Mouse (Mus musculus) lung, adult 2 months (tissue): ENCODE results near the gene Ak4. TPM values are rescaled to one million over a fixed set of nuclear protein-coding genes. Genes with fewer than 3 reads are reported as not detected.
A peak's percentile ranks its signal among the peaks of the same experiment; 100 is the strongest.

Source experiments
- DNase-seq: peaks from one replicate; pipeline ENCODE4 v3.0.0; 2022
- H3K4me1 ChIP-seq: fragments of 200-500 bp; 2 replicates; pipeline ENCODE4 v1.6.1; 2011; ENCODE audit warnings: low read length; ENCODE audit not compliant: control insufficient read depth, insufficient read depth
- H3K4me3 ChIP-seq: fragments of 200-500 bp; replicated peaks from 2 replicates; pipeline ENCODE3; 2011; ENCODE audit warnings: low read depth, mild to moderate bottlenecking, control low read depth, low read length; ENCODE audit errors: extremely low read depth
- CTCF ChIP-seq: fragments of 200-500 bp; IDR thresholded peaks from 2 replicates; pipeline ENCODE4 v1.5.1; 2011; ENCODE audit warnings: mild to moderate bottlenecking, low read length, control low read depth; ENCODE audit not compliant: insufficient read depth
- POLR2A ChIP-seq: fragments of 200-500 bp; IDR thresholded peaks from 2 replicates; pipeline ENCODE4 v1.6.1; 2011; ENCODE audit warnings: low read depth, mild to moderate bottlenecking, control low read depth, low read length, borderline replicate concordance; ENCODE audit errors: extremely low read depth
- WGBS: fragments of 180-500 bp; shearing (Covaris S2); methylation state at CpG from one replicate; pipeline ENCODE4 v1.1.7; 2018; 5-methylcytosine and 5-hydroxymethylcytosine counted together
- polyA plus RNA-seq: library from polyadenylated mRNA; depleted of rRNA; stranded (reverse); fragments of >200 nt; gene quantifications from 2 replicates; pipeline ENCODE4 v1.2.3, GENCODE M21; 2012

The Ak4 gene
- polyA plus RNA-seq, 1 experiment: 1.6 TPM

DNA sequence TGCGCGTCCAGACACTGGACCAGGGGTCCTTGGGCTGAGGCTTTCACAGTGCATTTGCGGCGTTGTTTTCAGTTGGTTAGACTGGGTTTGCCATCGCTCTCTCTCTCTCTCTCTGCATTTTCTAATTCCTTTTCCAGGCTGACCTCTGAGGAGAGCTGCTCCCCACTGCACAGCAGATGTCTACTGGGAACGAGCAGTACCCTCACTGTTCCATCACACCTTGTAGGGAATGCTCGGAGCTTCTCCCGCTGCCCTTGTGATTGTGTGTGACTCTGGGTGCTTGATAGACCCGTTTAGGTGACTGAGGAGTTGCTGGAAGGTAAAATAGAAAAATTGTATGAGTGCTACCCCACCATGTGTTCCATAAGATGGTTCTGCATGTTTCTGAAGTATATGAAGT, 33.8 kb downstream of the Ak4 start:
- no peaks in the 10 kb centered on the region for H3K4me1 ChIP-seq
- TF ChIP-seq CTCF (no peak), POLR2A (no peak)
- no peak overlapping the region for H3K4me3 ChIP-seq
- WGBS: 94% methylated on average over 9 of the region's 9 CpGs
- DNase-seq: no peak

DNA sequence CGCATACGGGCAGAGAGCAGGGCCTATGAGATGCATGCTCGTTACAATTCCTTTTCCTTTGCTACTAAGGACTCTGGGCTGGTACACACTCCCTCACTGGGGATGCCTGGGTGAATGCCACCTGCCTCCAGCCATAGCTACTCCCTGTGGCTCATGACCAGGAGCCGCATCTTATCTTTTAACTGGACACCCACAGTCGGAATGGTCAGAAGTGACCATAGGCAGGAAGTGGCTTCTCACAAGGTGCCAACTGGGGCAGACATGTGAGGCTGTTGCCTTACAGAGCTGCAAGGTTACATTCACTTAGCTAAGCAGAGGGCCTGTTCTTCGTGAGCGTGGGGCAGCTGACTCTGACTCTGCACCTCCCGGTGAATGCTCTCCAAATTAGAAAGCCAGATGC, 38.1 kb downstream of the Ak4 start:
- TF ChIP-seq POLR2A: no peak
- no peak for TF ChIP-seq CTCF
- 94% methylated on average over 8 of the region's 8 CpGs for WGBS
- no peak for DNase-seq
- Histone ChIP-seq H3K4me3 (no peak overlapping the region), H3K4me1 (no peaks in the 10 kb centered on the region)

DNA sequence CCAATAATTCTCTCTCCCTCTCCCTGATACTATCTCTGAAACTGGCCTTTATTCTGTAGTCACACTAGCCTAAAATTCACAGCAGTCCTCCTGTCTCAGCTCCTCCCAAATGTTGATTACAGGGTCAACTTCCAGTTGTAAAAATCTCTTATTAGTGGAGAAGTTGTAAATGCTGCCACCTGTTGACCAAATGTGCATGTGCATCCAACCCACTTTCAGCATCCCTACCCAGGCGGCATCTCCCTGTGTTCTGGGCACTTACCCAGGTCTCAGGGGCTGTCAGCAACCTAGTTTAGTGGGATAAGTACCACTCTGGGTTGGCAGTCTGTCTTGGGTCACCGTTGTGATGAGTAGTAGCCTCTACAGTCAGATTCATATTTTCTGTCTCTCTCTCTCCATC, 39.3 kb downstream of the Ak4 start:
- no peak overlapping the region for H3K4me3 ChIP-seq
- peak; percentile 30 for DNase-seq
- no peak for TF ChIP-seq POLR2A
- TF ChIP-seq CTCF: peak; percentile 69
- 28% methylated on average over 2 of the region's 2 CpGs for WGBS
- H3K4me1 ChIP-seq: no peaks in the 10 kb centered on the region

DNA sequence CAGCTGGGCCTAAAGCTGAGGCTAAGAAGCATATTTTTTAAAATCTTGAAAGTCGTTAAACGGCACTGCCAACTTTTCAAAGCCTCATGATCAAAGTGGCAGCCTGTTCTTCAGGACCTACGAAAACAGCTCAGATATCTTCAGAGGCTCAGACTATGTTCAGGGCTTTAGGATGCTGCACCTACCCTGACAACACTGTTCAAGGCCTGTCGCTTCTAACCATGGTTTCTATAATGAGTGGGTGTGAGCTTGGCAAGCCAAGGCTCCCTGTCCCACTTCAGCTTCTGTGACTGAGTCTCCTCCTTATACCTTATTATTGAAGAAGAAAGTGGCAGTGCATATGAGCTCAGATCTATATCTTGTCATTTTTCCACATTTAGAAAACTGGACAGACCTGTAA, 40.3 kb downstream of the Ak4 start:
- TF ChIP-seq CTCF (no peak), POLR2A (no peak)
- no peak overlapping the region for H3K4me3 ChIP-seq
- DNase-seq: no peak
- no peaks in the 10 kb centered on the region for H3K4me1 ChIP-seq
- WGBS: 77% methylated on average over 4 of the region's 4 CpGs

DNA sequence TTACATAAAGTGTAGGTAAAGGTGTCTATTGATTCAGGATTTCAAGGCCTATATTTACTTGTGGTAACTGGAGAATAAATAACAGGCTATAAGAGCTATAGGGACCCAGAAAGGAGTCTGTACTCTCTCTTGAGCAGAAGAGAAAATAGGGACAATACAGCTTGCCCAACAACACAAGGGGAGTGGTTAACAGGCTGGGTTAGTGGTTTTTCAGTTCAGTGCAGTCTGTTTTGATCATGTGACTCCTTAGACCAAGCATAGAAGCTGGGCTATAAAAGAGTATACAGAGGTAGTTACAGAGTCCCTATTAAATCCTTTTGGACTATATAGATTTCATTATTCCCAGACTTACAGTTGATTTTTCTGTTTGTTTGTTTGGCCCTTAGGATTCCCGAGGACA, 41.0 kb downstream of the Ak4 start:
- Histone ChIP-seq H3K4me3 (no peak overlapping the region), H3K4me1 (no peaks in the 10 kb centered on the region)
- WGBS: 82% methylated on average over 1 of the region's 1 CpGs
- TF ChIP-seq POLR2A: no peak
- no peak for TF ChIP-seq CTCF
- no peak for DNase-seq

DNA sequence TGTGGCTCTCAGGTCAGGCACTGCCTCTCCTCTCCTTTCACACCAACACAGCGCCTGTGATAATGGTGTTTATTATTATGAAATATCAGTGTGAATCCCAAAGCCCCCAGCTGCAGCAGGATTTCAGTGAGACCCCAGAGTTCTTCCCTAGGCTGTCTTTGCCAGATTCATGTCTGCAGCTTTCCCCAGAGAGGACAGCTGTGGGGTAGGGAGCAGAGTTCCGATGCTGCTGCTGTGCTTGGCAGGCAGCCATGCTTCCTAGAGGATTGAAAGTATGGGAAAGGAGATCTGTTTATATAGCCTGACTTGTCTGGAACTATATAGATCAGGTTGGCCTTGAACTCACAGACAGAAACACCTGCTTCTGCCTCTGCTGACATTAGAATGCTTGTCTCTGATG, 43.0 kb downstream of the Ak4 start:
- no peak overlapping the region for H3K4me3 ChIP-seq
- 55% methylated on average over 2 of the region's 2 CpGs for WGBS
- no peak for DNase-seq
- no peak for TF ChIP-seq POLR2A
- TF ChIP-seq CTCF: no peak
- H3K4me1 ChIP-seq: no peaks in the 10 kb centered on the region

DNA sequence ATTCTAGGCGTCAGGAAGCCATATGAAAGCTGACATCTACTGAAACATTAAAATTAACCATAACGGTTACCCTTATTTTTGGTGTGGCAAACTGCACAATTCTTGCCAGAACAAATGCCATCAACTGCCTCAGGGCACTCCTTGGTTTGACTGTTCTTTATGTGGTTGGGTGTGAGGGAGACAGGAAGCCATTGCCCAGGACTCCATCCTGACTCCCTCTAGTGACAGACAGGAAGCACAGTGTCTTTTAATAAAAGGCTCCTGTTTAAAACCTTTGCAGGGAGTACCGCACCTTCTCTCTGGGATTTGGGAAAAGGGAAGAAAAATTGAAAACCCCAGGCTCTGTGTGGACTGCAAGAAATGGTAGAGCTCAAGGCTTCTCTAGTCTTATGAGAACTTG, 47.2 kb downstream of the Ak4 start:
- no peak for DNase-seq
- Histone ChIP-seq H3K4me3 (no peak overlapping the region), H3K4me1 (no peaks in the 10 kb centered on the region)
- TF ChIP-seq POLR2A (no peak), CTCF (no peak)
- WGBS: 57% methylated on average over 3 of the region's 3 CpGs

DNA sequence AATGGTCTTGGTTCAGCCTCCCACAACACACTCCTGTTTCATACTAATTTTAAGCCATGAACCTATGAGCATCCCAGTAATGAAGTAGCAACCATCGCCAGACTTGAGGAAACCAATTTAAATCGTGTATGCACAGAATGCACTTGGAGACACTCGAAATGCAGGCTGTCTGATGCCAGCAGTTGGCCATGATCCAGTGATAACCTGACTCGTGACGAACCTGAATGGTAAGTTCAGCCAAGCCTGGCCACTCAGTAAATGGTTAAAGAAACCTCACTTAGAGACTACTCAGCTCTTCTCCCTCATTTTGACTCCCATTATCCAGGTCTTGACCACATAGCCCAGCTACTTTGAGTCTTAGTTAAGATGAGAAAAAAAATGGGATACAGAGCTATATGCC, 50.2 kb downstream of the Ak4 start:
- 64% methylated on average over 5 of the region's 5 CpGs for WGBS
- DNase-seq: no peak
- Histone ChIP-seq H3K4me3 (no peak overlapping the region), H3K4me1 (no peaks in the 10 kb centered on the region)
- TF ChIP-seq POLR2A (no peak), CTCF (no peak)

DNA sequence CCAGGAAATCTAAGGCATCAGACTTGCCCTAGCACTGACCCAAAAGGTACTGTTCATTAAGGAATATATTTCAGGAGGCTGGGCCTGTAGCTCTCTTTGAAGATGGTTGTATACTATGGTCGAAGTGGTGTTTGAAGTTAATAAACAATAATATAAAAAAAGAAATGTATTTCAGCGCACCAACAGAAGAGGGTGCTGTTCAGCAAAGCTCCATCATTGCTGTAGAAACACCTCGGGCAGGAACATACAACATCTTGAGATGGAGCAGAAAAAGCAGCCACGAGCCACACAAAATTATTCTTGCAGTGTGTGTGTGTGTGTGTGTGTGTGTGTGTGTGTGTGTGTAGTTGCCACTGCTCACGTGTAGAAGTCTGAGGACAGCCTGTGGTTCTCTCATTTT, 51.5 kb downstream of the Ak4 start:
- TF ChIP-seq CTCF: peak; percentile 22; the same call in 1 of the 2 replicates
- TF ChIP-seq POLR2A: no peak
- WGBS: 40% methylated on average over 5 of the region's 5 CpGs
- Histone ChIP-seq H3K4me3 (no peak overlapping the region), H3K4me1 (no peaks in the 10 kb centered on the region)
- DNase-seq: no peak

DNA sequence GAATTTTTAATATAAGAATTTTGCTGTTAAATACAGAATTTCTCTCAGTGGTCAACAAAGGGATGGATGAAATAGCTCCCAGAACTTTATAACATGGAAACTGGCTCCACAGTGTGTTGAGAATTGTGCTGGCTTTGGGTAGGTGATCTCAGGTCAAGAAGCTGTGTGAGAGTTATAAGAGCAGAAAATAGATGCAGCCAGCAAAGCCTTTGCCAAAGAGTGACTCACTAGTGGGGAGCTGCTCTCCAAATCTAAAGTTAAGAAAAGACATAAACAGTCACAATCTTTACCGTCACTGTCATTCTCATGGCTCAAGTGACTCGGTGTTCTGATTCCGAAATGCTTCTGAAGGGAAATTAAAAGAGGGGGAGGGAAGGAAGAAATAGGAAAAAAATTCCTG, 53.7 kb downstream of the Ak4 start:
- 61% methylated on average over 3 of the region's 3 CpGs for WGBS
- H3K4me3 ChIP-seq: no peak overlapping the region
- TF ChIP-seq POLR2A (no peak), CTCF (no peak)
- no peaks in the 10 kb centered on the region for H3K4me1 ChIP-seq
- no peak for DNase-seq
